Mouse (Mus musculus) megakaryocyte, embryonic 14.5 days (primary cell): ENCODE data around the gene Krtap12-1.

Source experiments
- FLI1 ChIP-seq: IDR thresholded peaks from 2 replicates; pipeline ENCODE4 v1.6.1; 2012; ENCODE audit warnings: low read length, inconsistent platforms, mixed read lengths
- GATA1 ChIP-seq: IDR thresholded peaks from 3 replicates; pipeline ENCODE4 v1.6.1; 2012; ENCODE audit warnings: mixed read lengths, low read length, inconsistent platforms, borderline replicate concordance

DNA sequence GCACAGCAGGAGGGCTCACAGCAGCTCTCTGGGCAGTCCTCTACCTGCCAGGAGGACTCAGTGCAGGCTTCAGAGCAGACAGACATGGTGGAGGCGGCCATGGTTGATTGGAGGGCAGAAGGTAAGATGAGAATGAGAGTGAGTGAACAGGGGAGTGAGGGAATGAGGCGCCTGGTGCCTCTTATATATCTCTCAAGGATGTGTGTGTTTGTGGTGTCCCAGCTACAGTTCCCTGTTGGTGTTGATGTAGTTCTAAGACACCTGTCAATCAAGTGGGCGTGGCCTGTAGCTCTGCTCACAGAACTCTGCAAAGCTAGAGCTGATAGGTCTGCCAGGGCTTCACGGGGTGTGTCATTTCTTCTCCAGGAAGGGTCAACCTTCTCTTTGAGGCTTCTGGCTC lies 23.3 kb upstream of the Krtap12-1 start, which contains the start of gene Gm9508:
- TF ChIP-seq GATA1 (no peak), FLI1 (no peak)
